Mouse (Mus musculus): ENCODE results near the gene Tmem258. TPM values are rescaled to one million over a fixed set of nuclear protein-coding genes. Genes with fewer than 3 reads are reported as not detected.
A peak's percentile ranks its signal among the peaks of the same experiment; 100 is the strongest.

Tmem258 gene
- polyA plus RNA-seq, 1 experiment from 2014 or later = 379 TPM

- Histone ChIP-seq H3K27ac (replicated peaks) (no peak overlapping the region), H3K27me3 (replicated peaks; ENCODE audit: low read depth, poor library complexity, severe bottlenecking) (no peaks in the 10 kb centered on the region), H3K4me1 (peaks cover 40% of the 10 kb centered on the region), H3K4me3 (no peak overlapping the region), H3K36me3 (replicated peaks) (peaks cover 97% of the 10 kb centered on the region), H3K9me3 (no peaks in the 10 kb centered on the region)
- 93% methylated on average over 6 of the region's 6 CpGs for WGBS
- no peak for DNase-seq (ENCODE audit: low spot score)
These were observed 14.8 kb upstream of the Tmem258 start for GRCm38 (mm10) chr19:10189022-10189421.

- no peaks in the 10 kb centered on the region for H3K9me3 ChIP-seq
- H3K27ac ChIP-seq (replicated peaks) = no peak overlapping the region
- H3K4me1 ChIP-seq = peaks cover 30% of the 10 kb centered on the region
- WGBS = 94% methylated on average over 8 of the region's 8 CpGs
- no peak for DNase-seq (ENCODE audit: low spot score)
- no peak overlapping the region for H3K4me3 ChIP-seq
- H3K27me3 ChIP-seq (replicated peaks; ENCODE audit: low read depth, poor library complexity, severe bottlenecking) = no peaks in the 10 kb centered on the region
- peaks cover 100% of the 10 kb centered on the region for H3K36me3 ChIP-seq (replicated peaks)
These were observed 13.9 kb upstream of the Tmem258 start for GRCm38 (mm10) chr19:10189940-10190339.

- Histone ChIP-seq H3K36me3 (replicated peaks) (peaks cover 100% of the 10 kb centered on the region), H3K27me3 (replicated peaks; ENCODE audit: low read depth, poor library complexity, severe bottlenecking) (no peaks in the 10 kb centered on the region)
- 47% methylated on average over 2 of the region's 2 CpGs for WGBS
These were observed 13.0 kb upstream of the Tmem258 start for GRCm38 (mm10) chr19:10190796-10191195.

GRCm38 (mm10) chr19:10191326-10191725, 12.5 kb upstream of the Tmem258 start:
- Histone ChIP-seq H3K4me1 (peaks cover 18% of the 10 kb centered on the region), H3K27me3 (replicated peaks; ENCODE audit: low read depth, poor library complexity, severe bottlenecking) (no peaks in the 10 kb centered on the region), H3K9me3 (no peaks in the 10 kb centered on the region), H3K36me3 (replicated peaks) (peaks cover 100% of the 10 kb centered on the region), H3K4me3 (no peak overlapping the region), H3K27ac (replicated peaks) (no peak overlapping the region)
- DNase-seq (ENCODE audit: low spot score) = no peak
- WGBS = 69% methylated on average over 7 of the region's 7 CpGs

More at GRCm38 (mm10) chr19:10190796-10191195, 13.0 kb upstream of the Tmem258 start:
- no peaks in the 10 kb centered on the region for H3K9me3 ChIP-seq
- H3K4me1 ChIP-seq = peaks cover 23% of the 10 kb centered on the region
- DNase-seq (ENCODE audit: low spot score) = peak; percentile 78
- H3K27ac ChIP-seq (replicated peaks) = no peak overlapping the region
- H3K4me3 ChIP-seq = no peak overlapping the region

- peaks cover 98% of the 10 kb centered on the region for H3K36me3 ChIP-seq (replicated peaks)
- peaks cover 7% of the 10 kb centered on the region for H3K4me1 ChIP-seq
- 88% methylated on average over 11 of the region's 11 CpGs for WGBS
- no peak for DNase-seq (ENCODE audit: low spot score)
- H3K9me3 ChIP-seq = no peaks in the 10 kb centered on the region
- H3K27me3 ChIP-seq (replicated peaks; ENCODE audit: low read depth, poor library complexity, severe bottlenecking) = no peaks in the 10 kb centered on the region
- H3K4me3 ChIP-seq = no peak overlapping the region
- H3K27ac ChIP-seq (replicated peaks) = no peak overlapping the region
These were observed 9.5 kb upstream of the Tmem258 start for GRCm38 (mm10) chr19:10194337-10194736.

- Histone ChIP-seq H3K4me1 (peaks cover 7% of the 10 kb centered on the region), H3K4me3 (no peak overlapping the region), H3K36me3 (replicated peaks) (peaks cover 98% of the 10 kb centered on the region), H3K27me3 (replicated peaks; ENCODE audit: low read depth, poor library complexity, severe bottlenecking) (no peaks in the 10 kb centered on the region), H3K9me3 (no peaks in the 10 kb centered on the region), H3K27ac (replicated peaks) (no peak overlapping the region)
- no peak for DNase-seq (ENCODE audit: low spot score)
- 86% methylated on average over 5 of the region's 5 CpGs for WGBS
These were observed 8.6 kb upstream of the Tmem258 start for GRCm38 (mm10) chr19:10195252-10195651.

GRCm38 (mm10) chr19:10197130-10197529, 6.7 kb upstream of the Tmem258 start:
- 94% methylated on average over 4 of the region's 4 CpGs for WGBS

GRCm38 (mm10) chr19:10198286-10198685, 5.5 kb upstream of the Tmem258 start:
- Histone ChIP-seq H3K4me1 (peaks cover 8% of the 10 kb centered on the region), H3K27me3 (replicated peaks; ENCODE audit: low read depth, poor library complexity, severe bottlenecking) (no peaks in the 10 kb centered on the region), H3K36me3 (replicated peaks) (peaks cover 85% of the 10 kb centered on the region), H3K4me3 (no peak overlapping the region), H3K27ac (replicated peaks) (no peak overlapping the region), H3K9me3 (no peaks in the 10 kb centered on the region)
- 85% methylated on average over 2 of the region's 2 CpGs for WGBS
- DNase-seq (ENCODE audit: low spot score) = no peak

More at GRCm38 (mm10) chr19:10197130-10197529, 6.7 kb upstream of the Tmem258 start:
- Histone ChIP-seq H3K4me3 (no peak overlapping the region), H3K27ac (replicated peaks) (no peak overlapping the region), H3K27me3 (replicated peaks; ENCODE audit: low read depth, poor library complexity, severe bottlenecking) (no peaks in the 10 kb centered on the region), H3K4me1 (no peaks in the 10 kb centered on the region), H3K36me3 (replicated peaks) (peaks cover 97% of the 10 kb centered on the region), H3K9me3 (no peaks in the 10 kb centered on the region)
- DNase-seq (ENCODE audit: low spot score) = no peak

GRCm38 (mm10) chr19:10198723-10199122, 5.1 kb upstream of the Tmem258 start:
- Histone ChIP-seq H3K36me3 (replicated peaks) (peaks cover 81% of the 10 kb centered on the region), H3K4me3 (no peak overlapping the region), H3K27ac (replicated peaks) (no peak overlapping the region), H3K9me3 (no peaks in the 10 kb centered on the region), H3K27me3 (replicated peaks; ENCODE audit: low read depth, poor library complexity, severe bottlenecking) (no peaks in the 10 kb centered on the region), H3K4me1 (peaks cover 8% of the 10 kb centered on the region)
- DNase-seq (ENCODE audit: low spot score) = peak; percentile 85
- WGBS = 32% methylated on average over 3 of the region's 3 CpGs

GRCm38 (mm10) chr19:10203146-10203847, 517 bp upstream of the Tmem258 start:
- Histone ChIP-seq H3K4me1 (peaks cover 16% of the 10 kb centered on the region), H3K9me3 (no peaks in the 10 kb centered on the region), H3K27me3 (replicated peaks; ENCODE audit: low read depth, poor library complexity, severe bottlenecking) (no peaks in the 10 kb centered on the region), H3K4me3 (peak overlapping the region; percentile 68), H3K36me3 (replicated peaks) (peaks cover 62% of the 10 kb centered on the region), H3K27ac (replicated peaks) (peak overlapping the region; percentile 93)
- WGBS = 3% methylated on average over 23 of the region's 23 CpGs
- DNase-seq (ENCODE audit: low spot score) = no peak

GRCm38 (mm10) chr19:10204616-10205001, 795 bp downstream of the Tmem258 start:
- H3K4me3 ChIP-seq = peak overlapping the region; percentile 68
- 3% methylated on average over 5 of the region's 5 CpGs for WGBS
- H3K27ac ChIP-seq (replicated peaks) = peak overlapping the region; percentile 93
- no peaks in the 10 kb centered on the region for H3K9me3 ChIP-seq
- H3K27me3 ChIP-seq (replicated peaks; ENCODE audit: low read depth, poor library complexity, severe bottlenecking) = no peaks in the 10 kb centered on the region
- peaks cover 16% of the 10 kb centered on the region for H3K4me1 ChIP-seq
- DNase-seq (ENCODE audit: low spot score) = peak; percentile 48
- H3K36me3 ChIP-seq (replicated peaks) = peaks cover 64% of the 10 kb centered on the region

- H3K9me3 ChIP-seq = no peaks in the 10 kb centered on the region
- no peaks in the 10 kb centered on the region for H3K27me3 ChIP-seq (replicated peaks; ENCODE audit: low read depth, poor library complexity, severe bottlenecking)
- no peak for DNase-seq (ENCODE audit: low spot score)
- H3K4me3 ChIP-seq = peak overlapping the region; percentile 68
- peaks cover 64% of the 10 kb centered on the region for H3K36me3 ChIP-seq (replicated peaks)
- 73% methylated on average over 6 of the region's 6 CpGs for WGBS
- peak overlapping the region; percentile 93; the same call in 1 of the 2 replicates for H3K27ac ChIP-seq (replicated peaks)
- H3K4me1 ChIP-seq = peaks cover 16% of the 10 kb centered on the region
These were observed 1.2 kb downstream of the Tmem258 start for GRCm38 (mm10) chr19:10205051-10205450.

GRCm38 (mm10) chr19:10208851-10209250, 5.0 kb downstream of the Tmem258 start:
- Histone ChIP-seq H3K9me3 (no peaks in the 10 kb centered on the region), H3K27me3 (replicated peaks; ENCODE audit: low read depth, poor library complexity, severe bottlenecking) (no peaks in the 10 kb centered on the region), H3K4me1 (peaks cover 8% of the 10 kb centered on the region), H3K27ac (replicated peaks) (no peak overlapping the region), H3K4me3 (no peak overlapping the region), H3K36me3 (replicated peaks) (peaks cover 80% of the 10 kb centered on the region)
- DNase-seq (ENCODE audit: low spot score) = no peak
- WGBS = 84% methylated on average over 3 of the region's 3 CpGs
